ENCODE assay signal across 11 mouse cellular contexts in the genomic region with DNA sequence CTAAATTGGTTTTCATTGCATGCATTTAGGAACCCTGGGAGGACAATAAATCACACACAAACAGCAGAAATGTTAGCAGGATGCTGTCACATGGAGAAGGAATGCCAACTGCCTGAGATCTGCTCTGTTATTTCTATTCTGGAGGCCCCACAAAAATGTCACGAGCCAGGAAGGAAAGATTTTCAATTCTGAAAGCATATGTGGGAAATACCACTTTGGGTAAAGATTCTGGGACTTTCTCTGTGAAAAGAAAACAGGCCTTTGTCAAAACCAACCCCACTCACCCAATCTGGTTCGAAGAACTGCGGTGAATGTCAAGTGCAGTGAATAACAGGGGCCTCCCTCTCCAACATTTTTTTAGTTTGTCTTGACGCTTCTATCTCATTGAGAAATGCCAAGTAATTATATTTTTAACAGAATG.
A peak's percentile ranks its signal among the peaks of the same experiment; 100 is the strongest.
DNase-seq lines count a peak whose midpoint lies in the region; ATAC-seq and TF ChIP-seq lines count a peak whose summit lies in the region.
"Had no signal": no experiment of that assay in that cellular context is flagged by ENCODE, and none has a peak within 500 bp of the region (broad histone marks: within the 10 kb centered on the region; RNA-seq: fewer than 3 reads in every experiment).

No protein-coding gene starts in this region.

- 25% methylated on average over 4 of the region's 4 CpGs for WGBS in forebrain, embryonic 13.5 days
- WGBS in forebrain, embryonic 10.5 days, result 63% methylated on average over 4 of the region's 4 CpGs
- 64% methylated on average over 4 of the region's 4 CpGs for WGBS in liver, postnatal 0 days (ENCODE audit: insufficient replicate concordance)

- H3K9ac ChIP-seq in forebrain, embryonic 13.5 days, result no peak overlapping the region
- no peak overlapping the region for H3K9ac ChIP-seq in liver, postnatal 0 days (replicated peaks)
- H3K9ac ChIP-seq: midbrain, embryonic 12.5 days had no signal

- no peak overlapping the region for H3K4me2 ChIP-seq in forebrain, embryonic 13.5 days
- H3K4me2 ChIP-seq in liver, postnatal 0 days (ENCODE audit: low read depth, low read length), result no peak overlapping the region
- H3K4me2 ChIP-seq: midbrain, embryonic 12.5 days had no signal

- TF ChIP-seq EP300 in liver, postnatal 0 days (IDR thresholded peaks at IDR 0.05; ENCODE audit: low read depth), result no peak

- peak; percentile 58; the same call in 1 of the 2 replicates for ATAC-seq in forebrain, embryonic 13.5 days
- no peak for ATAC-seq in liver, postnatal 0 days

- no peaks in the 10 kb centered on the region for H3K9me3 ChIP-seq in forebrain, embryonic 13.5 days (replicated peaks)
- H3K9me3 ChIP-seq in forebrain, embryonic 10.5 days, result no peaks in the 10 kb centered on the region
- no peaks in the 10 kb centered on the region for H3K9me3 ChIP-seq in liver, postnatal 0 days (ENCODE audit: low read length)
- H3K9me3 ChIP-seq: midbrain, embryonic 12.5 days had no signal

- TF ChIP-seq POLR2A in embryonic fibroblast, embryonic 13.5 days (IDR thresholded peaks at IDR 0.05; ENCODE audit: low read depth, low read length), result no peak

- H3K36me3 ChIP-seq in forebrain, embryonic 13.5 days (ENCODE audit: poor library complexity, severe bottlenecking), result no peaks in the 10 kb centered on the region
- no peaks in the 10 kb centered on the region for H3K36me3 ChIP-seq in forebrain, embryonic 10.5 days (replicated peaks)
- no peaks in the 10 kb centered on the region for H3K36me3 ChIP-seq in liver, postnatal 0 days (replicated peaks; ENCODE audit: insufficient read depth, low read length)
- H3K36me3 ChIP-seq: midbrain, embryonic 12.5 days had no signal

- no peak for DNase-seq in forebrain, embryonic 10.5 days (ENCODE audit: extremely low spot score, low spot score)
- peak; percentile 89 for DNase-seq in Muller cell, postnatal 12 days (ENCODE audit: inconsistent ontology term)
- DNase-seq in left cerebral cortex, adult 18-20 months (ENCODE audit: low spot score in 2 of 2), result peak; percentile 29 to 37
- no peak for DNase-seq in liver, postnatal 0 days
- DNase-seq in thymus, postnatal 4 days, result no peak
- no peak for DNase-seq in heart, adult 9 months (ENCODE audit: low spot score in 2 of 2)
- DNase-seq: adrenal gland, adult 8-10 months; gastrocnemius, postnatal 36 days had no signal

- H3K27ac ChIP-seq in forebrain, embryonic 13.5 days, result peak overlapping the region; percentile 7; the same call in 1 of the 2 replicates
- H3K27ac ChIP-seq in forebrain, embryonic 10.5 days, result no peak overlapping the region
- H3K27ac ChIP-seq in embryonic fibroblast, embryonic 13.5 days (ENCODE audit: insufficient read depth, low read length), result peak overlapping the region; percentile 63
- H3K27ac ChIP-seq in liver, postnatal 0 days (ENCODE audit: low read depth), result no peak overlapping the region
- H3K27ac ChIP-seq: midbrain, embryonic 12.5 days had no signal

- no peaks in the 10 kb centered on the region for H3K27me3 ChIP-seq in forebrain, embryonic 13.5 days
- H3K27me3 ChIP-seq in forebrain, embryonic 10.5 days (ENCODE audit: poor library complexity, severe bottlenecking), result 0 out of 2 replicates have a peak, but pooled peaks cover 7% of the 10 kb centered on the region
- H3K27me3 ChIP-seq in liver, postnatal 0 days (ENCODE audit: insufficient read depth, low read length), result no peaks in the 10 kb centered on the region
- H3K27me3 ChIP-seq: midbrain, embryonic 12.5 days had no signal

- H3K4me1 ChIP-seq in forebrain, embryonic 13.5 days, result peaks cover 14% of the 10 kb centered on the region
- peaks cover 12% of the 10 kb centered on the region for H3K4me1 ChIP-seq in forebrain, embryonic 10.5 days
- H3K4me1 ChIP-seq in embryonic fibroblast, embryonic 13.5 days (ENCODE audit: control insufficient read depth, insufficient read depth, low read length), result no peaks in the 10 kb centered on the region; the same call in 1 of the 2 replicates
- no peaks in the 10 kb centered on the region for H3K4me1 ChIP-seq in liver, postnatal 0 days (ENCODE audit: insufficient read depth)
- H3K4me1 ChIP-seq: midbrain, embryonic 12.5 days had no signal

- no peak for TF ChIP-seq CTCF in embryonic fibroblast, embryonic 13.5 days (IDR thresholded peaks at IDR 0.05; ENCODE audit: borderline replicate concordance, insufficient read depth, low read length)
- no peak for TF ChIP-seq CTCF in liver, postnatal 0 days (IDR thresholded peaks at IDR 0.05; ENCODE audit: low read depth)

- no peak overlapping the region for H3K4me3 ChIP-seq in forebrain, embryonic 13.5 days
- no peak overlapping the region for H3K4me3 ChIP-seq in forebrain, embryonic 10.5 days
- H3K4me3 ChIP-seq in embryonic fibroblast, embryonic 13.5 days (ENCODE audit: insufficient read depth, low read length), result no peak overlapping the region
- no peak overlapping the region for H3K4me3 ChIP-seq in liver, postnatal 0 days (ENCODE audit: low read depth, low read length)
- H3K4me3 ChIP-seq: midbrain, embryonic 12.5 days had no signal

Comparison
In these comparisons a context has a peak if more than half of its experiments do, and no peak if none do; other contexts are left out.
1. H3K27ac ChIP-seq: peak in forebrain, embryonic 13.5 days (single experiment) and embryonic fibroblast, embryonic 13.5 days (single experiment); none in forebrain, embryonic 10.5 days (single experiment) and liver, postnatal 0 days (single experiment).
2. DNase-seq: peak in Muller cell, postnatal 12 days (single experiment) and left cerebral cortex, adult 18-20 months (2 of 2); none in forebrain, embryonic 10.5 days (single experiment), liver, postnatal 0 days (single experiment), thymus, postnatal 4 days (single experiment) and heart, adult 9 months (0 of 2).